8 mouse cellular contexts compared by ENCODE assay signal in the genomic region with DNA sequence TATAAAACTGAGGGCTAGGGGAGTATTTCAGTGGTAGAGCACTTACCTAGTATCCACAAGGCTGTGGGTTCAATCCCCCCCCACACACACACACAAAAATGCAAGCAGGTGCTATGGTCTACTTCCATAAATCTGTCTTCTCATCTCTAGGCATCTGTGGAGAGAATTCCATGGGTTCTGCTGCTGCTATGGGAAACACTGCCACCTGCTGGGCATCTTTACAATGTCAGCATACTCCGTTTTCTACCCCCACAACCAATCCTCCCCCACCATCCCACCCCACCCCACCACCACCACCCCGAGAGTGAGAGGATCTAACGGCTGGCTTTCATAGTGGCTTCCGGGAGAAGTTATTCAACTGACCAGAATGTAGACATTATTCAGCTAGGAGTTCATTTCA. TPM values are rescaled to one million over a fixed set of nuclear protein-coding genes. Genes with fewer than 3 reads are reported as not detected.
DNase-seq lines count a peak whose midpoint lies in the region; ATAC-seq and TF ChIP-seq lines count a peak whose summit lies in the region.

No protein-coding gene starts in this region.

- H3K27me3 ChIP-seq in neural tube, embryonic 15.5 days (replicated peaks) = no peaks in the 10 kb centered on the region
- no peaks in the 10 kb centered on the region for H3K27me3 ChIP-seq in embryonic facial prominence, embryonic 13.5 days

- no peak overlapping the region for H3K9ac ChIP-seq in neural tube, embryonic 15.5 days (replicated peaks)
- no peak overlapping the region for H3K9ac ChIP-seq in embryonic facial prominence, embryonic 13.5 days

- H3K4me3 ChIP-seq in neural tube, embryonic 15.5 days (replicated peaks) = no peak overlapping the region
- H3K4me3 ChIP-seq in bone marrow, adult 2 months (replicated peaks; ENCODE audit: control insufficient read depth, low read depth, low read length) = no peak overlapping the region
- H3K4me3 ChIP-seq in embryonic facial prominence, embryonic 13.5 days = no peak overlapping the region

- 4% methylated on average over 4 of the region's 4 CpGs for WGBS in neural tube, embryonic 15.5 days
- WGBS in bone marrow, adult 2 months = 2% methylated on average over 4 of the region's 4 CpGs
- WGBS in embryonic facial prominence, embryonic 13.5 days = 10% methylated on average over 4 of the region's 4 CpGs

- H3K4me2 ChIP-seq in neural tube, embryonic 15.5 days = no peak overlapping the region
- 0 out of 2 replicates have a peak overlapping the region, but pooled peaks have one; percentile 16 for H3K4me2 ChIP-seq in embryonic facial prominence, embryonic 13.5 days

- no peak overlapping the region for H3K27ac ChIP-seq in neural tube, embryonic 15.5 days (replicated peaks)
- H3K27ac ChIP-seq in bone marrow, adult 2 months (ENCODE audit: control insufficient read depth, insufficient read depth, low read depth, low read length, poor library complexity) = no peak overlapping the region
- no peak overlapping the region for H3K27ac ChIP-seq in embryonic facial prominence, embryonic 13.5 days

- DNase-seq in neural tube, embryonic 10.5 days (ENCODE audit: extremely low spot score, low spot score) = peak; percentile 65
- DNase-seq in heart, postnatal 4 days = peak; percentile 84
- DNase-seq in layer of hippocampus, postnatal 36 days = peak; percentile 66 to 70
- peak; percentile 37 to 77 for DNase-seq in spleen, postnatal 4 days (ENCODE audit: low spot score in 2 of 2)

- ATAC-seq in neural tube, embryonic 15.5 days (ENCODE audit: low FRiP score) = no peak
- no peak for ATAC-seq in embryonic facial prominence, embryonic 13.5 days (ENCODE audit: insufficient number of reproducible peaks, insufficient read depth, low FRiP score, low TSS enrichment, low read depth)
- peak; percentile 80 for ATAC-seq in megakaryocyte progenitor cell, adult 5-6 weeks (replicated peaks; ENCODE audit: poor library complexity)

- TF ChIP-seq CTCF in bone marrow, adult 2 months (IDR thresholded peaks at IDR 0.05; ENCODE audit: control insufficient read depth, insufficient read depth, low read length) = peak; percentile 63

- H3K36me3 ChIP-seq in neural tube, embryonic 15.5 days = no peaks in the 10 kb centered on the region
- H3K36me3 ChIP-seq in embryonic facial prominence, embryonic 13.5 days = no peaks in the 10 kb centered on the region

- H3K9me3 ChIP-seq in neural tube, embryonic 15.5 days (replicated peaks) = no peaks in the 10 kb centered on the region
- H3K9me3 ChIP-seq in embryonic facial prominence, embryonic 13.5 days = no peaks in the 10 kb centered on the region

- no peaks in the 10 kb centered on the region for H3K4me1 ChIP-seq in neural tube, embryonic 15.5 days
- H3K4me1 ChIP-seq in bone marrow, adult 2 months (ENCODE audit: control insufficient read depth, insufficient read depth, low read length) = no peaks in the 10 kb centered on the region; the same call in 1 of the 2 replicates
- H3K4me1 ChIP-seq in embryonic facial prominence, embryonic 13.5 days = 0 out of 2 replicates have a peak, but pooled peaks cover 3% of the 10 kb centered on the region

- no peak for TF ChIP-seq POLR2A in bone marrow, adult 2 months (IDR thresholded peaks at IDR 0.05; ENCODE audit: borderline replicate concordance, control insufficient read depth, low read depth, low read length)

RNA-seq across cellular contexts. Expression of a gene that starts 54.7 kb away (rescaled TPM):
- polyA plus RNA-seq in neural tube, embryonic 15.5 days (2015; fragmentation: Nextera tagmentation; extraction: Ambion mirVana) = 0.92 and 1.6 TPM in 2 replicates
- not detected in 2 replicates for polyA plus RNA-seq in bone marrow, adult 2 months (2011; ENCODE audit: insufficient read depth, insufficient read length, low replicate concordance, missing spikeins)
- polyA plus RNA-seq in embryonic facial prominence, embryonic 13.5 days (2015; fragmentation: Nextera tagmentation; extraction: Ambion mirVana) = 3.9 and 4.8 TPM in 2 replicates
- total RNA-seq in heart, postnatal 4 days (2021) = 1 to 10 TPM; 1.6 to 1.8 TPM
- total RNA-seq in layer of hippocampus, postnatal 36 days (2021) = 1 to 10 TPM; 1.7 to 1.8 TPM
- total RNA-seq in megakaryocyte progenitor cell, adult 5-6 weeks (2015) = 0.39 and 0.72 TPM in 2 replicates
- total RNA-seq in megakaryocyte progenitor cell, adult 5-6 weeks (2017) = 0.24 TPM in 1 of 2 replicates, not detected in the other

RNA-seq across cellular contexts. Expression of a gene that starts 58.6 kb away (rescaled TPM):
- polyA plus RNA-seq in neural tube, embryonic 15.5 days (2015; fragmentation: Nextera tagmentation; extraction: Ambion mirVana) = 1.1 and 3.6 TPM in 2 replicates
- 9.6 and 24.0 TPM in 2 replicates for polyA plus RNA-seq in bone marrow, adult 2 months (2011; ENCODE audit: insufficient read depth, insufficient read length, low replicate concordance, missing spikeins)
- 5.7 and 6.5 TPM in 2 replicates for polyA plus RNA-seq in embryonic facial prominence, embryonic 13.5 days (2015; fragmentation: Nextera tagmentation; extraction: Ambion mirVana)
- 10 to 100 TPM; 29.5 TPM for total RNA-seq in heart, postnatal 4 days (2021)
- 10 to 100 TPM; 22.9 to 23.2 TPM for total RNA-seq in layer of hippocampus, postnatal 36 days (2021)
- 11.1 and 13.6 TPM in 2 replicates for total RNA-seq in megakaryocyte progenitor cell, adult 5-6 weeks (2015)
- 13.7 and 13.9 TPM in 2 replicates for total RNA-seq in megakaryocyte progenitor cell, adult 5-6 weeks (2017)
